Mouse (Mus musculus): ENCODE results near the gene Lmtk3.

The Lmtk3 gene

DNA sequence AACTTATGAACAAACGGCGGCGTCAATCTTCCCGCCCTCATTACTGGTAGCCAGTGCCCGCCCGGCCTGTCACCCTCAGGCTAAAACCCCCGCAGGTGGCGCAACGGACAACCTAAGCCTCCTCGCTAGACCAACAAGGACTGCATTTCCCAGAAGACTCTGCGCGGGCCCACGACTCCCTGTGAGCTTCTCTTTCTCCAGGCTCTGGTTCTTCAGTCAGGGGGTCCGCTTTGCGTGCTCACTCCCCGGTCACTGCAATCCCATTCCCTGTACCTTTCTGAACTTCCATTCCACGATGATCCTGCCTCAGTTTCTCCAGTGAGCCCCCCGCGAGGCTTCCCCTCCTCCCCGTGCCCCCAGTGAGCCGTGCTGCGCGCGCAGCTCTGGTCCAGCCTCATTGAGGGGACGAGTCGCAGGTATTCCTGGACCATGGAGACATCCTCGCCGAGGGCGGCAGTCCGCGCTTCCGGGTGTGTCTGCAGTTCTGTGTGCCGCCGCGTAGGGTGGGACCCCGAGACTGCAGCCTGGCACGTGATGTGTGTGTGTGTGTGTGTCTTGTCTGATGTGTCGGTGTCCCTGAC lies at the start of gene Lmtk3:
Gene Lmtk3 (plus strand): TSS at position 228 of the 581 bp plus-strand sequence.
- peak; percentile 78 for DNase-seq (ENCODE audit: low spot score)

DNA sequence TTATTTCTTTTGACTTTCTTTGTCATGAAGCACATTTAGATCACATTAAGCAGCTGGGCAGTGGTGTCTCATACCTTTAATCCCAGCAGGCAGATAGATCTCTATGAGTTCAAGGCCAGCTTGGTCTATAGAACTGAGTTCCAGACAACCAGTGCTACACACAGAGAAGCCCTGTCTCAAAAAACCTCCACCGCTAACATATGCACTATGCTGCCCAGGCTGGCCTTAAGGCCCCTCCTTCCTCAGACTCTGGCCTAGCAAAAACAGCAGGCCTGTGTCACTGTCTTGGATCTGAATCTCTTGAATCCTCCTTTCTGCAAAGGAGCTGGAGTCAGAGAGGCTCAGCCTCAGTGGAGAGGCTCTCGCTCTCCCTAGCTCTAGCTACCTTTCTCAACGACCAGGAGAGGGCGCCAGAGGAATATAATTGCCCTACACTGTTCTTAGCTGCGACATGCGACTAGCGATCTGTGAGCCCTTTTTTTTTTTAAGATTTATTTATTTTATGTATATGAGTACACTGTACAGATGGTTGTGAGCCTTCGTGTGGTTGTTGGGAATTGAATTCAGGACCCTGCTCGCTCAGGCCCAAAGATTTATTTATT lies 44.3 kb upstream of the Lmtk3 start:
- peak; percentile 90 for DNase-seq (ENCODE audit: low spot score)

GRCm38 (mm10) chr7:45739820-45740219 lies 43.7 kb upstream of the Lmtk3 start:
- DNase-seq (ENCODE audit: low spot score): no peak

GRCm38 (mm10) chr7:45741308-45741707 lies 42.2 kb upstream of the Lmtk3 start:
- no peak for DNase-seq (ENCODE audit: low spot score)

- peak; percentile 53 for DNase-seq (ENCODE audit: low spot score)
These were observed 41.8 kb upstream of the Lmtk3 start for GRCm38 (mm10) chr7:45741777-45742176.

GRCm38 (mm10) chr7:45742338-45742737 lies 41.2 kb upstream of the Lmtk3 start:
- peak; percentile 84 for DNase-seq (ENCODE audit: low spot score)

GRCm38 (mm10) chr7:45744387-45744786 lies 39.2 kb upstream of the Lmtk3 start:
- peak; percentile 88 for DNase-seq (ENCODE audit: low spot score)

DNA sequence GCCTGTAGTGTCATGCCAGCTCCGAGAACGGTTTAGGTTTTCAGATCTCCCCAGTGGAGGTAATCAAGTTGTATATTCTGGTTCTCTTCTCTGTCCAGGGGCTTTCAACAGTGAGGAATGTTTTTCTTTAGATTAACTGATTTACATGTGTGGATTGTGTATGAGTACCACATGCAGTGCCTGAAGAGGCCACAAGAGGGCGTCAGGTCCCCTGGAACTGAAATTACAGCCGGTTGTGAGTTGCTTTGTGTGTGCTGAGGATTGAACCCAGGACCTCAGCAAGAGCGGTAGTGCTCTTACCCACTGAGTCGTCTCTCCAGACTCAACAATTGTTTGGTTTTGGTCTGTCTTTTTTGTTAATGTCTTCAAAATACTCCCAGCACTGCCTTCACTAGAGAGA lies 37.0 kb upstream of the Lmtk3 start:
- DNase-seq (ENCODE audit: low spot score): no peak

DNA sequence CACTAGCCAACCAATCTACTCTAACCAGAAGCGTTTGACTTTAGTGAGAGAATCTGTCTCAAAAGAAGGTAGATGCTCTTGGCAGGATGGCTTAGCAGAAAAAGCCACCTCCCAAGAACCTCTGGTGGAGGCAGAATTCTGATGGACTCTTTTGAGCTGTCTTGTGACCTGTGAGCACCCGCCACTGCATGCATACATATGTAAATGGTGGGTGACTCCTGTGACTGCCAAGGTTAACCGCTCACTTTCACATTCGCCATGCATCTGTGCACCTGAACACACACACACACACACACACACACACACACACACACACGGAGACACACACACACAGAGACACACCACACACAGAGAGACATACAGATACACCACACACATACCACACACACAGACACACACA lies 36.1 kb upstream of the Lmtk3 start:
- no peak for DNase-seq (ENCODE audit: low spot score)

DNA sequence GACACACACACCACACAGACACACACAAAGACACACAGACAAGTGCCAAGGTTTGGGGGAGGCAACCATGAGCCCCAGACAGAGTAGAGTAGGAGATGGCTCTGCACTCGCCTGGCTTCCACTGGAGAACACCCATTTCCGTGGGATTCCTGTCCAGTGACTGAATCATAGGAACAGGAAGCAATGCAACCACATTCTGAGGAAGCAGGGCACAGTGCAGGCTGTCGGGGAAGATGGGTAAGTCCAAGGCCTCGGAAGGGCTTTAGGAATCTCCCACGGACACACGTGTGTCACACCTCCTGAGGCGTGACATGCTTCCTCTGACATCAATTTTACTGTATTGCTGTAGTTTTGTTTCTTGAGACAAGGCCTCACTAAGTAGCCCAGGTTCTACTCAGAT lies 35.4 kb upstream of the Lmtk3 start:
- no peak for DNase-seq (ENCODE audit: low spot score)

- DNase-seq (ENCODE audit: low spot score): no peak
These were observed 34.1 kb upstream of the Lmtk3 start for GRCm38 (mm10) chr7:45749401-45749800.

- DNase-seq (ENCODE audit: low spot score): no peak
These were observed 33.4 kb upstream of the Lmtk3 start for GRCm38 (mm10) chr7:45750162-45750561.

DNA sequence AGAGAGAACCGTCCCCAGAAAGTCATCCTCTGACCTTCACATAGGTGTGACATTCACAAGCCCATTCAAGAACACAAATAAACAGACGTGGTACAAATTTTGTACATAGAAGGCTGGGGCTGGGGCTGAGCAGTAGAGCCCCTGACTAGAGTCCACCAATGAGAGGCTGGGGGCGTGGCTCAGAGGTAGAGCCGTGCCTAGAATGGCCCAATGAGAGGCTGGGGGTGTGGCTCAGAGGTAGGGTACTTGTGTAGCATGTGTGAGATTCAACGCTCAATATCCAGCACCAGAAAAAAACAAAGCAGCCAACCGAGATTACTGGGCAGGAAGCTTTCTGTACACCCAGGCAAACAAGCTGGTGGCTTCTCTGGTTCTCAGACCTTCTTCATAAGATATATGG lies 27.8 kb upstream of the Lmtk3 start:
- no peak for DNase-seq (ENCODE audit: low spot score)

DNA sequence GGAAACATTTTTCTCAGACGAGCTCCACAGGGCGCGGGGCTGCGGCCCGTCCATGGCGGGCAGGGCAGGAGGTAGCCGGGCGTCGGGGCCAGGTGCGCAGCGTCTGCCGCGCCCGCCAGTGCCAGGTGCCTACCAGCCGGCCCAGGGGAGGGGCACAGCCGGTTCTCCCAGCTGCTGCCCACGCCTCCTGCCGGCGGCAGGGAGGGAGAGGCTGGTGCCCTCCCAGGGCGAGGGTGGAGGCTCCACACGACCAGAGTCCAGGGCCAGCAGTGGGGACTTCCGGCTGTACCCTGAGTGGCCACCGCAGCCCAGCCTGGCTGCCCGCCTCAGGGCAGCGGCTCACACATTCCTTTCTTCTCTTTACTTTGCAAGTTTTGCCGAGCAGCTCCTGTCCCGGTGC lies 24.1 kb upstream of the Lmtk3 start:
- no peak for DNase-seq (ENCODE audit: low spot score)

DNA sequence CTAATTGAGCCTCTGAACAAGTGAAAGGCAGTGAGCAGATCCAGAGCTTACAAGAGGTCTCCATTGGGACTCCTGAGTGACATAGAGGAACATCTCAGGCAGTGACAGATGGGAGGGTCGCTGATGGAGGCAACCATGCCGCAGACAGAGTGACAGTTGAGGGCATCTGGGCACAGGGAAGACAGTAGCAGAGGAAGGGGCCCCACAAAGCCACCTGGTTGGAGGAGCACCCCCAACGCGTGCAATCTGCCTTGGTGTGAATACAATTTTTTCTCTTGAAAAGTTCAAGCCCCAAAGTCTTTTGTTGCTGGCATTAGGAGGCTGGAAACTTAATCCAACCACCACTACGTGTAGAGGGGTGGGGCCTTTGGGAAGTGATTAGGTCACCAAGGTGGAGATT lies 23.4 kb upstream of the Lmtk3 start:
- DNase-seq (ENCODE audit: low spot score): no peak

DNA sequence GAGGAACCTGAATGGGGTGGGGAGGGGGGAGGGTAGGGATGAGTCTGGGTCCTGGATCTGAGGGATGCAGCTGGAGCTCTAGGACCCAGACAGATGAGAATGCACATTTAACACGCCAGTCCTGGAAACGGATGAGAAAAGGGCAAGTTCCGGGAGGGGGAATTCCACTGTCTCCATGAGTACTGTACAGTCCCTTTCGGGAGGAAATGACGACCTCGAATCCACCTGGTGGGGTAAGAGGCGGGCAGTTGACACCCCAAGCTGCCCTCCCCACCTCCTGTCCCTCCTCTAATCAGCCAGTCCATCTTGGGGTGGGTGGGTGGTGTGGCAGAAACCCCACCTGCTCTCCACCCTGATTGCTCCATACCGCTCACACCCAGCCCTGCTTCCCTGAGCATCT lies 17.5 kb upstream of the Lmtk3 start:
- no peak for DNase-seq (ENCODE audit: low spot score)

DNA sequence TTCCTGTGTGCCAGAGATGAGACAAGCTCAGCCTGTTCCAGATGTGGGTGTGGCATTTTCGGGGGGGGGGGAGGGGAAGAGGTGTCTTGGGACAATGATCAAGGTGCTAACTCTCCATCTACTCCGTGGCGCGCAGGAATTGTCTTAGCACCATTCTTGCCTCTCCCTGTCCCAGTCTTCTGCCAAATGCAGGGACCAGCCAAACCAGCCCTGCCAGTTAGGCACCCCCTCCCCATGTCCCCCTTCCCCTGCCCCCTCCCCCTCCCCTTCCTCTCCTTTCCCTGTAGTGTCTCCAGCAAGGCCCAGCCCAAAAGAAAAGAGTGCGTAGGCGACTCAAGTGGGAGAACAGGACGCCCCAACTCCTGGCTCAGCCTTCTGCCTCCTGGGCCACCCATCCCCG lies 16.8 kb upstream of the Lmtk3 start:
- no peak for DNase-seq (ENCODE audit: low spot score)

DNA sequence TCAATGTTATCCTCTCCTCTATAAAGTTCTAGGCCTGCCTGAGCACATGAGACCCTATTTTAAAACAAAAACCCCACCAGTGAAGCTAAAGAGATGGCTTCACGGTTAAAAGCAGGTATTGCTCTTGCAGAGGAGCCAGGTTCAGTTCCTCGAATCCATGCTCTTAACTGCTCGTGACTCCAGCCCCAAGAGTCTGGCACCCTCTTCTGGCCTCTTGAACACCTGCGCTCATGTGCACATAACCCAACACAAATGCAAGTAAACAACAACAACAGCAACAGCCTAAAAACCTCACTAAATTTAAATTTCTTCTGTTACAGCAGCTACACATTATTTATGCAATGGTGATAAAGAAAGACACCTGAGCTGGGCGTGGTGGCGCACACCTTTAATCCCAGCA lies 16.0 kb upstream of the Lmtk3 start:
- DNase-seq (ENCODE audit: low spot score): no peak

DNA sequence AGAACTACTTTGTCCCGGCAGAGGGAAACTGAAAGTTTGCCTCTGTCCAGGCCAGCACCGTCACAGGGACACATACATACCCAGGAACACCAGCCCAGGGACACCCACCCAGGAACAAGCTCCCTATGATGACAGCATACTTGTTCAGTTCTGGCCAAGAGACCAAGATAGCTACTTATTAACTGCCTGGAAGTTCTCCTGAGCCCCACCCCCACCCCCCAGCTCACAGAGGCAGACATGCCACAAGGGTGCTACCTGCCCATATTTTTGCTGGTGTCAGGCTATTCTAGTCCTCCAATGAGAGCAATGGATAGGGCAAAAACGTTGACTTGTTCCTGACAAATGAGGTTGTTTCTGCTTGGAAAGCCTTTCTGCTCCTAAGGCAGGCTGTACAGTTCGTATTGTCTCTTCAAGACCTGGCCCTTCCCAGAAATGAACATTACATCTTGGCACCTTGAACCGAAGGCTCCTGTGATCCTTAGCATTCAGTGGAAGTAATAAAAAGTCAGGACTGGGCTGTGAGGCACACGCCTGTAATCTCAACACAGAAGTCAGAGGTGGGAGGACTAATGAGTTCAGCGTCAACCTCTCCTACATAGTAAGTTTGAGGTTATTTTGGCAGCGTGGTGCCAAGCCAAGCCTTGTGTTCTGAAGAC lies 13.0 kb upstream of the Lmtk3 start:
- no peak for DNase-seq (ENCODE audit: low spot score)

- no peak for DNase-seq (ENCODE audit: low spot score)
These were observed 12.4 kb upstream of the Lmtk3 start for GRCm38 (mm10) chr7:45771101-45771500.

DNA sequence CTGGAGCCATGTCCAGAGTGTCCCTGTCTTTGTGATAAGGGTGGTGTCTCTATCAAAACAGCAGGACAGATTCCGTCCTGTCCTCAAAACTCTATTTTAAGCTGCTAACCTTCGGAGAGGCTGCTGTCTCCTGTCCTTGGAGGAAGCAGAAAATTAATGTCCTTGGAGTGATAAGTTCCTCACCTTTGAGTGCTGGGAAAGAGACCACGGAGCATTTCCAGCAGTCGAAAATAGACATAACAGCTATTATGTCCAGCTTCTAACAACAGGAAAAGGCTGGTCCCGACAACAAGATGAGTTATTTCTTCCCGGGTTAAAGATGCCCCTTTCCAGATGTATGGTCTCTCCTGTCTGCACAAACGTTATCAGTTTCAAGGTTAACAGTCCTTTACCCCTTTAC lies 8.3 kb upstream of the Lmtk3 start:
- DNase-seq (ENCODE audit: low spot score): no peak

DNA sequence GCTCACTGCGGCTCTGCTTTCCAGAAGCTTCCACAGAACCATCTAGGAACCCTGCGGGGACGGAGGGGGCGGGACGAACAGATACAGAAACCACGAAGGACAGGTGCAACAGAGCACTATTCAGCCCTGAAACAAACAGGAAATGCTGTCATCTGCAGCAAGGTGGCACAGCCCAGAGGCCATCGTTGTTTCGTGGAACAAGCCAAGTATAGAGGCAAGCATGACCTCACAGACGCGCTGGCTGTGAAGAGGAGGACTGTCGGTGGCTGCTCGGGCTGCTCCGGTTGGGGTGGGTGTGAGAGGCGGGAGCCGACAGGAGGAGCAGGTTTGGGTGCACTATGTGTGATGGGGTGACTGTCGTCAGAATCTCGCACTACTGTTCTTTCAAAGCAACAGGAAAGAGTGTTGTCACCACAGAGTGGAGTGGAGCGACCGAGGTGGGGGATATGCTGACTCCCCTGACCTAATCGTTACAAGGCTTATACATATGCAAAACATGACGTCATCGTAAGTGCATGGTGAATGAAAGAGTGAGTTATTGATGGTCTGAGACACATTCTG lies 4.4 kb upstream of the Lmtk3 start:
- no peak for DNase-seq (ENCODE audit: low spot score)

DNA sequence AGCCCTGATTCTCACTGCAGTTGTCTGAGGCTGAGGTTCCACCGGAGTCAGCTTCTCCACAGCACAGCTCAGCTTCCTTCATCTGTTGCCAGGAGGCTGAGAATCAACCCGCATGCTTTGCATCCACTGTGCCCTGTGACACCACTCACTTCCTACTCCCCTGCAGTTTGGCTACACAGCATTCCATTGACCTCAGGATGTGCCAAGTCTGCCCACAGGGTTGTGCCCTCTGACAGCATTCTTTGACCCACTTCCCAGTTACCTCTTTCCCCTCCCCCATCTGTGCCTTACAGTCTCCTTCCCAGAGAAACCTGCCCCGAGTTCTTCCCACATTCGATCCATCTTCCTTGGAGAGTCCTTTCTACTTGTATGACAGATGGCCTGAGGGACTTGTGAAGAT lies 1.3 kb upstream of the Lmtk3 start:
- no peak for DNase-seq (ENCODE audit: low spot score)
